Mouse (Mus musculus) limb, embryonic 15.5 days (tissue): ENCODE data around the gene Dnajc17. TPM values are rescaled to one million over a fixed set of nuclear protein-coding genes. Genes with fewer than 3 reads are reported as not detected.
A peak's percentile ranks its signal among the peaks of the same experiment; 100 is the strongest.

ENCODE experiments used
- ATAC-seq: fragments of 200-750 bp; cut with Nextera tagmentation; 2 replicates; pipeline ENCODE4 v1.8.0; 2017; ENCODE audit warnings: low read depth, moderate TSS enrichment; ENCODE audit not compliant: insufficient number of reproducible peaks, low FRiP score, low TSS enrichment
- H3K27ac ChIP-seq: fragments of 300-500 bp; sonication (generic); 2 replicates; pipeline ENCODE4 v1.5.1; 2015; ENCODE audit warnings: moderate library complexity, mild to moderate bottlenecking, inconsistent platforms
- H3K27me3 ChIP-seq: fragments of 300-500 bp; sonication (generic); 2 replicates; pipeline ENCODE4 v1.6.1; 2015; ENCODE audit warnings: inconsistent platforms
- H3K36me3 ChIP-seq: fragments of 300-500 bp; sonication (generic); 2 replicates; pipeline ENCODE4 v1.6.1; 2015; ENCODE audit warnings: inconsistent platforms
- H3K4me1 ChIP-seq: fragments of 300-500 bp; sonication (generic); 2 replicates; pipeline ENCODE4 v1.6.1; 2015; ENCODE audit warnings: inconsistent platforms
- H3K4me2 ChIP-seq: fragments of 300-500 bp; sonication (generic); 2 replicates; pipeline ENCODE4 v1.6.1; 2015; ENCODE audit warnings: mild to moderate bottlenecking, inconsistent platforms
- H3K4me3 ChIP-seq: fragments of 300-500 bp; sonication (generic); 2 replicates; pipeline ENCODE4 v1.5.1; 2015; ENCODE audit warnings: mild to moderate bottlenecking, inconsistent platforms
- H3K9ac ChIP-seq: fragments of 300-500 bp; sonication (generic); 2 replicates; pipeline ENCODE4 v1.6.1; 2015; ENCODE audit warnings: inconsistent platforms
- H3K9me3 ChIP-seq: fragments of 300-500 bp; sonication (generic); 2 replicates; pipeline ENCODE4 v1.6.1; 2016; ENCODE audit warnings: inconsistent platforms
- WGBS: fragments of 180-500 bp; shearing (Covaris S2); methylation state at CpG from one replicate; pipeline ENCODE4 v1.1.7; 2015; 5-methylcytosine and 5-hydroxymethylcytosine counted together
- polyA plus RNA-seq: library from polyadenylated mRNA; unstranded; fragments of >200 nt; fragmentation: Nextera tagmentation; extraction: Ambion mirVana; gene quantifications from 2 replicates; pipeline ENCODE4 v1.2.1, GENCODE M21; 2015

Dnajc17 gene
- polyA plus RNA-seq, 1 experiment from 2014 or later, result 18.5 TPM

DNA sequence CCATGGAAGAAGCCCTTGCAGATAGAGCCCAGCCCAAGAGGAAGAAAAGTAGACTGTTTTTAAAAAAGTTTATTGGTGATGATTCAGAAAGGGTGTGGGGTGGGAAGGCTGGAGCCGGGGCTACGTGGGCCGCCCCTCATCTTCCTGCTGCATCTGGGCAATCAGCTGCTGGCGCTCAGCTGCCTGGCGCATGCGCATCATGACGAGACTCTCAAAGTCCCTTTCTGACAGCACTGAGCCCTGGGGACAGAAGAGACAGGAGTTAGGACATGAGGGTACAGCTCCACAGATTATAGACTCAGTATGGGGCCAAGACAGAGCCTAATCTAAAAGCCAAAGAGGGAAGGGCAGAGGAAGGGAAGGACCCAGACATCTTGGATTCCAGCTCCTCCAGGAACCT lies 36.1 kb downstream of the Dnajc17 start:
- Histone ChIP-seq H3K4me3 (no peak overlapping the region), H3K27me3 (peaks cover 8% of the 10 kb centered on the region), H3K9me3 (no peaks in the 10 kb centered on the region), H3K9ac (no peak overlapping the region), H3K36me3 (peaks cover 18% of the 10 kb centered on the region; the same call in 1 of the 2 replicates), H3K4me1 (peaks cover 32% of the 10 kb centered on the region), H3K4me2 (no peak overlapping the region), H3K27ac (no peak overlapping the region)
- WGBS, result 84% methylated on average over 7 of the region's 7 CpGs
- ATAC-seq, result no peak

DNA sequence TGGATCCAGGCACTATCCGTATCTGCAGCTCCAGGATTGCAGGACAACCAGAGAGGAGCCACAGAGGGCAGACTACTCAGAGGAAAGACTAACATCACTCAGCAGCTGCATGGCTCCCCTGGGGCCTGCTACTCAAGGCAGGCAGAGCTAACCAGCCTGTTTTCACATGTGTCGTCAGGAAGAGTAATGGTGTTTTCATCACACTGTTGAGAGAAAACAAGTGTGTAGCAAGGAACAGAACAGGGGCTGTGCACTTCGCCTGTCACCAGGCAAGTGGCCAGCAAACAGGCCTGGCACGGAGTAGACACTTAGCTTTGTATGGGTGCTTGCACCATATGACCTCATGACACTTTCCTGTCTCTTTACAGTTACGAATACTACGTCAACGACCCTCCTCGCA lies 37.0 kb downstream of the Dnajc17 start:
- Histone ChIP-seq H3K9ac (no peak overlapping the region), H3K27ac (no peak overlapping the region; the same call in 1 of the 2 replicates), H3K27me3 (peaks cover 17% of the 10 kb centered on the region), H3K36me3 (0 out of 2 replicates have a peak, but pooled peaks cover 10% of the 10 kb centered on the region), H3K4me2 (no peak overlapping the region), H3K4me3 (no peak overlapping the region), H3K9me3 (no peaks in the 10 kb centered on the region), H3K4me1 (peaks cover 39% of the 10 kb centered on the region)
- 67% methylated on average over 8 of the region's 8 CpGs for WGBS
- ATAC-seq, result no peak

GRCm38 (mm10) chr2:119170282-119170681 lies 38.3 kb downstream of the Dnajc17 start:
- no peaks in the 10 kb centered on the region for H3K9me3 ChIP-seq
- H3K27me3 ChIP-seq, result peaks cover 18% of the 10 kb centered on the region
- no peak overlapping the region for H3K9ac ChIP-seq
- no peak overlapping the region for H3K4me3 ChIP-seq
- 0 out of 2 replicates have a peak, but pooled peaks cover 9% of the 10 kb centered on the region for H3K36me3 ChIP-seq
- 73% methylated on average over 2 of the region's 2 CpGs for WGBS
- H3K4me2 ChIP-seq, result no peak overlapping the region
- no peak for ATAC-seq
- H3K27ac ChIP-seq, result no peak overlapping the region
- peaks cover 39% of the 10 kb centered on the region for H3K4me1 ChIP-seq

GRCm38 (mm10) chr2:119167866-119168256 lies 40.7 kb downstream of the Dnajc17 start:
- Histone ChIP-seq H3K4me3 (peak overlapping the region; percentile 56), H3K4me2 (peak overlapping the region; percentile 99), H3K9me3 (no peaks in the 10 kb centered on the region), H3K4me1 (peaks cover 21% of the 10 kb centered on the region), H3K27ac (no peak overlapping the region), H3K27me3 (peaks cover 18% of the 10 kb centered on the region), H3K9ac (peak overlapping the region; percentile 28), H3K36me3 (0 out of 2 replicates have a peak, but pooled peaks cover 9% of the 10 kb centered on the region)
- ATAC-seq, result no peak
- 5% methylated on average over 26 of the region's 26 CpGs for WGBS

GRCm38 (mm10) chr2:119166901-119167865 lies 41.4 kb downstream of the Dnajc17 start, which contains the start of gene Gchfr:
TSS of gene Gchfr (plus strand) at chr2:119167773.
- peak within 1 kb of the TSS; percentile 56 for H3K4me3 ChIP-seq
- under 1% methylated on average over 60 of the region's 60 CpGs for WGBS

GRCm38 (mm10) chr2:119165401-119165800 lies 43.2 kb downstream of the Dnajc17 start:
- peaks cover 15% of the 10 kb centered on the region for H3K4me1 ChIP-seq
- H3K27me3 ChIP-seq, result peaks cover 18% of the 10 kb centered on the region

More at GRCm38 (mm10) chr2:119166901-119167865, 41.4 kb downstream of the Dnajc17 start, which contains the start of gene Gchfr:
- peak within 1 kb of the TSS; percentile 28 for H3K9ac ChIP-seq
- no peaks in the 10 kb centered on the region for H3K9me3 ChIP-seq
- peaks cover 15% of the 10 kb centered on the region for H3K4me1 ChIP-seq
- no peak within 1 kb of the TSS for H3K27ac ChIP-seq
- peak; percentile 46 for ATAC-seq
- peak within 1 kb of the TSS; percentile 99 for H3K4me2 ChIP-seq
- H3K27me3 ChIP-seq, result peaks cover 18% of the 10 kb centered on the region
- 0 out of 2 replicates have a peak, but pooled peaks cover 7% of the 10 kb centered on the region for H3K36me3 ChIP-seq

DNA sequence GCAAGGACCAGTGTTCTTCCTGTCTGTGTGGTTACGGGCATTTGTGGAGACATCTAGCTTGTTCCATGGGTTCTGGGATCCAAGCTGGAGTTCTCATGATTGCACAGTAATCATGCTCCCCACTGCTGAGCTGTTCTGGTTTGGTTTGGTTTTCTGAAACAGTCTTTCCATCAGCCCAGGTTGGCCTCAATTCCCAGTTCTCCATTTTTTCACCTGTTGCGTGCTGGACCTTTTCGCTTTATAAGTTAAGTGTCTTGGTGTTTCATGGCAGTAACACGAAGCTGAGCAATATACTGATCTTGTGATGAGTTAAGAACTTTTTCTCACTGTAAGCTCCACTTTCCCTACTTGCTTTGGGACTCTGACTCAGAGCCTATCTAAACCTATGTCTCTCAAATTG lies 44.6 kb downstream of the Dnajc17 start:
- peaks cover 18% of the 10 kb centered on the region for H3K27me3 ChIP-seq
- 80% methylated on average over 4 of the region's 4 CpGs for WGBS
- no peaks in the 10 kb centered on the region for H3K36me3 ChIP-seq
- no peak overlapping the region for H3K9ac ChIP-seq
- H3K27ac ChIP-seq, result no peak overlapping the region
- H3K4me2 ChIP-seq, result no peak overlapping the region
- H3K4me3 ChIP-seq, result no peak overlapping the region
- H3K9me3 ChIP-seq, result no peaks in the 10 kb centered on the region
- peaks cover 15% of the 10 kb centered on the region for H3K4me1 ChIP-seq
- ATAC-seq, result no peak

More at GRCm38 (mm10) chr2:119165401-119165800, 43.2 kb downstream of the Dnajc17 start:
- H3K27ac ChIP-seq, result no peak overlapping the region
- H3K9me3 ChIP-seq, result no peaks in the 10 kb centered on the region
- H3K36me3 ChIP-seq, result no peaks in the 10 kb centered on the region
- H3K4me2 ChIP-seq, result no peak overlapping the region
- no peak overlapping the region for H3K9ac ChIP-seq
- H3K4me3 ChIP-seq, result no peak overlapping the region
- no peak for ATAC-seq

GRCm38 (mm10) chr2:119163135-119163534 lies 45.5 kb downstream of the Dnajc17 start:
- H3K4me3 ChIP-seq, result no peak overlapping the region
- no peak for ATAC-seq
- H3K4me2 ChIP-seq, result no peak overlapping the region
- no peak overlapping the region for H3K27ac ChIP-seq
- WGBS, result 62% methylated on average over 3 of the region's 3 CpGs
- no peaks in the 10 kb centered on the region for H3K36me3 ChIP-seq
- no peaks in the 10 kb centered on the region for H3K9me3 ChIP-seq
- peaks cover 17% of the 10 kb centered on the region for H3K27me3 ChIP-seq
- H3K9ac ChIP-seq, result no peak overlapping the region
- H3K4me1 ChIP-seq, result peaks cover 14% of the 10 kb centered on the region

DNA sequence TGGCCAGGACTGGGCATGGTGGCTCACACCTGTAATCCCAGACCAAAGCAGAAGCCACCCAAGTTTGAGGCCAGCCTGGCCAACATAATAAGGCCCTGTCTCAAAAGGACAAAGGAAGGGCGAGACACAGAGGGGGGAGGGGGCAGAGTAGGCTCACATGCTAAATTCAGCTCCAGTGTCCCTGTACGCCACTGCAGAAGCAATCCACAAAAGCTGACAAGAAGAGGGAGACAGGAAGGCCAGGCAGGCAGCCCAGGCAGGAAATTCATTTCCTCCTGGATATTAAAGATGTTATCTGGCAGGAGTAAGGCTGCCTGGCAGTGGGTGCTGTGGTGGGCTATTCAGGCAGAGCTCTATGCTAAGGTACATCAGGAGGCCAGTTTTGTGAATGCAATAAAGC lies 47.3 kb downstream of the Dnajc17 start:
- H3K36me3 ChIP-seq, result no peaks in the 10 kb centered on the region
- H3K27ac ChIP-seq, result no peak overlapping the region
- H3K27me3 ChIP-seq, result no peaks in the 10 kb centered on the region
- no peak overlapping the region for H3K4me2 ChIP-seq
- peaks cover 7% of the 10 kb centered on the region for H3K4me1 ChIP-seq
- WGBS, result 25% methylated on average over 2 of the region's 2 CpGs
- no peak for ATAC-seq
- no peaks in the 10 kb centered on the region for H3K9me3 ChIP-seq
- no peak overlapping the region for H3K4me3 ChIP-seq
- H3K9ac ChIP-seq, result no peak overlapping the region

GRCm38 (mm10) chr2:119157836-119158235 lies 50.8 kb downstream of the Dnajc17 start:
- H3K36me3 ChIP-seq, result peaks cover 13% of the 10 kb centered on the region
- H3K27ac ChIP-seq, result no peak overlapping the region
- H3K9ac ChIP-seq, result no peak overlapping the region
- peaks cover 18% of the 10 kb centered on the region for H3K4me1 ChIP-seq
- H3K4me2 ChIP-seq, result no peak overlapping the region
- H3K4me3 ChIP-seq, result peak overlapping the region; percentile 99
- H3K9me3 ChIP-seq, result no peaks in the 10 kb centered on the region
- no peaks in the 10 kb centered on the region for H3K27me3 ChIP-seq
- ATAC-seq, result no peak

DNA sequence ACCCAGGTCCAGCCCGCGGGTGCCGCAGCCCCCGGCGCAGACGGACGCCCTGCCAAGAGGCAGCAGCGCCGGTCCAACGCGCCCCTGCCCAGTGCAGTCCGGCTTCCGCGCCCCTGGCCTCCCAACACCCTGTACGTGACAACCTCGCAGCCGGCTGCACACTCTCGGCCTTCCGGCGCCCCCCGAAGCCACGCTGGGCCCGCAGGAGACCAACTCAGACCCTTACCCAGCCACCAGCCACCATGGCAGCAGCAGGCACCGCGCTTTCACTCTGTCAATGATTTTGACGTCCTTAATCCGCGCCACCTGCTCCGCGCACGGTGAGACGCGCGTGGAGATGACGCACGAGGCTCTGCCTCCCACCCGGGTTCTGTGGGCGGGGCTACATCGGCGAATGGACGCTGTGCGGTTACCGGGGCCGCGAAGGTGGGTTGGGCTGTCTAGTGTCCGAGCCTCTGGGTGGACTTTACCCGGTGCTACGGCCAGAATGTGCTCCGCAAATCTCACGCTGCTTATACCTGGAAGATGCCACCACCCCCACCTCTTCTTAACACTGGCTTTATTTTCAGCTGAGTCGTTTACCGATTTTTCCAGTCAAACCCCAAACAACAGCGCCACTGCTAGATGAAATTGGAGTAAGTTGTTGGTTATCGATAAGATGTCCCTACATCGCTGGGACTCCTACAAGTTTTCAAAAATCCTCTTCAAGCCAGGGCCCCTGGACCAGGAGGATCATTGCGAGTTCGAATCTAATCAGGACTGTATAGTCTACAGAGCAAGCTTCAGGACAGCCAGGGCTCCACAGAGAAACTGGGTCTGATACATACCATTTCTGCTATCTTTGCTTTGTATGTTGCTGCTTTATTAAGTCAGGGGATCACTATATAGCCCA lies 51.7 kb downstream of the Dnajc17 start, which contains the start of gene Rmdn3:
TSS of gene Rmdn3 (minus strand) at position 354 of the 892 bp plus-strand sequence.
- WGBS, result 2% methylated on average over 51 of the region's 57 CpGs
- peak within 1 kb of the TSS; percentile 91 for H3K4me2 ChIP-seq
- H3K36me3 ChIP-seq, result peaks cover 22% of the 10 kb centered on the region
- peak within 1 kb of the TSS; percentile 99 for H3K4me3 ChIP-seq
- H3K9ac ChIP-seq, result peak within 1 kb of the TSS; percentile 87
- ATAC-seq, result peak; percentile 82
- no peaks in the 10 kb centered on the region for H3K9me3 ChIP-seq
- H3K27ac ChIP-seq, result peak within 1 kb of the TSS; percentile 68
- no peaks in the 10 kb centered on the region for H3K27me3 ChIP-seq
- H3K4me1 ChIP-seq, result peaks cover 18% of the 10 kb centered on the region
